Mouse (Mus musculus): ENCODE data around the gene Coro2b. TPM values are rescaled to one million over a fixed set of nuclear protein-coding genes. Genes with fewer than 3 reads are reported as not detected.

Coro2b gene
- polyA plus RNA-seq, 1 experiment from 2014 or later, result 33.4 TPM

DNA sequence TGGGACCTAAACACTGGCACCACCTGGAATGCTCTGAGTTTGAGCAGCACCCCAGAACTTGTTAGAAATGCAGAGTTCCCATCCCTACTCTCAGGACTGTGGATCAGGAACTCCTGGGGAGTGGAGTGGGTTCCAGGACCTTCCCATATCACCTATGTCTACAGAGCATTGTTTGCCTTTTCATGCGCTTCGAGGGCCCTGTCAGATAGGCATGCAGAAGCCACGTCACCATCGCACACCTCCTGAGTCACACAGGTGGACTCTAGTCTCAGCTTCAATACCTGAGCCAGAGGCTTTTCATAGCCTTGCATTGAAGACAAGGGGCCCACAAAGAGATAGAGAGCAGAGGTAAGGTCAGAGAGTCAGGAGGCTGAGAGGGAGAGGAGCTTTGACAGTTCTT, 7.0 kb upstream of the Coro2b start:
- no peak overlapping the region for H3K4me2 ChIP-seq (ENCODE audit: low read length)
- H3K9ac ChIP-seq (ENCODE audit: low read depth, low read length), result no peak overlapping the region
- no peaks in the 10 kb centered on the region for H3K27me3 ChIP-seq (ENCODE audit: control insufficient read depth, insufficient read depth, low read depth, low read length)
- H3K4me3 ChIP-seq (ENCODE audit: low read depth, low read length), result no peak overlapping the region
- WGBS, result 91% methylated on average over 4 of the region's 4 CpGs
- no peaks in the 10 kb centered on the region for H3K9me3 ChIP-seq (replicated peaks; ENCODE audit: control insufficient read depth, low read length, poor library complexity, severe bottlenecking)
- ATAC-seq, result no peak
- no peaks in the 10 kb centered on the region for H3K36me3 ChIP-seq (ENCODE audit: control insufficient read depth, insufficient read depth, low read length)
- no peak overlapping the region for H3K27ac ChIP-seq (ENCODE audit: low read length)
- H3K4me1 ChIP-seq (ENCODE audit: control insufficient read depth, insufficient read depth, low read length), result peaks cover 9% of the 10 kb centered on the region

GRCm38 (mm10) chr9:62541606-62542005, 4.8 kb upstream of the Coro2b start:
- Histone ChIP-seq H3K4me3 (ENCODE audit: low read depth, low read length) (no peak overlapping the region), H3K4me1 (ENCODE audit: control insufficient read depth, insufficient read depth, low read length) (peaks cover 18% of the 10 kb centered on the region), H3K4me2 (ENCODE audit: low read length) (no peak overlapping the region), H3K9me3 (replicated peaks; ENCODE audit: control insufficient read depth, low read length, poor library complexity, severe bottlenecking) (no peaks in the 10 kb centered on the region), H3K27me3 (ENCODE audit: control insufficient read depth, insufficient read depth, low read depth, low read length) (no peaks in the 10 kb centered on the region), H3K36me3 (ENCODE audit: control insufficient read depth, insufficient read depth, low read length) (no peaks in the 10 kb centered on the region), H3K9ac (ENCODE audit: low read depth, low read length) (0 out of 2 replicates have a peak overlapping the region, but pooled peaks have one; percentile 10), H3K27ac (ENCODE audit: low read length) (peak overlapping the region; percentile 38; the same call in 1 of the 2 replicates)
- WGBS, result 54% methylated on average over 10 of the region's 10 CpGs
- no peak for ATAC-seq

GRCm38 (mm10) chr9:62541182-62541581, 4.3 kb upstream of the Coro2b start:
- Histone ChIP-seq H3K4me1 (ENCODE audit: control insufficient read depth, insufficient read depth, low read length) (peaks cover 18% of the 10 kb centered on the region), H3K9ac (ENCODE audit: low read depth, low read length) (no peak overlapping the region), H3K27me3 (ENCODE audit: control insufficient read depth, insufficient read depth, low read depth, low read length) (no peaks in the 10 kb centered on the region), H3K27ac (ENCODE audit: low read length) (peak overlapping the region; percentile 38; the same call in 1 of the 2 replicates), H3K36me3 (ENCODE audit: control insufficient read depth, insufficient read depth, low read length) (no peaks in the 10 kb centered on the region), H3K4me3 (ENCODE audit: low read depth, low read length) (no peak overlapping the region), H3K9me3 (replicated peaks; ENCODE audit: control insufficient read depth, low read length, poor library complexity, severe bottlenecking) (no peaks in the 10 kb centered on the region), H3K4me2 (ENCODE audit: low read length) (no peak overlapping the region)
- no peak for ATAC-seq
- WGBS, result 25% methylated on average over 8 of the region's 8 CpGs

GRCm38 (mm10) chr9:62540736-62541135, 3.9 kb upstream of the Coro2b start:
- Histone ChIP-seq H3K4me2 (ENCODE audit: low read length) (no peak overlapping the region), H3K36me3 (ENCODE audit: control insufficient read depth, insufficient read depth, low read length) (no peaks in the 10 kb centered on the region), H3K27ac (ENCODE audit: low read length) (peak overlapping the region; percentile 23; the same call in 1 of the 2 replicates), H3K4me3 (ENCODE audit: low read depth, low read length) (no peak overlapping the region), H3K9ac (ENCODE audit: low read depth, low read length) (no peak overlapping the region), H3K4me1 (ENCODE audit: control insufficient read depth, insufficient read depth, low read length) (peaks cover 18% of the 10 kb centered on the region), H3K9me3 (replicated peaks; ENCODE audit: control insufficient read depth, low read length, poor library complexity, severe bottlenecking) (no peaks in the 10 kb centered on the region), H3K27me3 (ENCODE audit: control insufficient read depth, insufficient read depth, low read depth, low read length) (no peaks in the 10 kb centered on the region)
- WGBS, result 28% methylated on average over 10 of the region's 10 CpGs
- no peak for ATAC-seq

DNA sequence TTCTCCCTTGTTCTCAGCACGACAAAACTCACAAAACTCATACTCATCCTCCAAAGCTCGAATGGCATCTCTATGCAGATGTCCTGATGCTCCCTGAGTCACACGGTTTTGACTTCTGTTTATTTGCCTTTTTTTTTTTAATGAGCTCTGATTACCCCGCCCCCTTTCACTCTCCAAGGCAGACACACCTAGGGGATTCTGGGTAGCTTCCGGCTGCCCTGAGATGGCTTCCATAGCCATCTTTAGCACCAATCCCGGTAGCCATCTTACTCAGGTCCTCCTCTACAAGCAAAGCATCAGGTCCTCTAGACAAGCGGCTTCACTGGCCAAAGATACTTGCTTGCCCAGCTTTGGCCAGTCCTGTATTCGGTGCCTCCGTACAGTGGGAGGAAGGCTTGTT, 3.3 kb upstream of the Coro2b start:
- no peak for ATAC-seq
- 82% methylated on average over 9 of the region's 9 CpGs for WGBS
- Histone ChIP-seq H3K27ac (ENCODE audit: low read length) (no peak overlapping the region), H3K9ac (ENCODE audit: low read depth, low read length) (no peak overlapping the region; the same call in 1 of the 2 replicates), H3K36me3 (ENCODE audit: control insufficient read depth, insufficient read depth, low read length) (no peaks in the 10 kb centered on the region), H3K27me3 (ENCODE audit: control insufficient read depth, insufficient read depth, low read depth, low read length) (no peaks in the 10 kb centered on the region), H3K9me3 (replicated peaks; ENCODE audit: control insufficient read depth, low read length, poor library complexity, severe bottlenecking) (no peaks in the 10 kb centered on the region), H3K4me3 (ENCODE audit: low read depth, low read length) (no peak overlapping the region), H3K4me2 (ENCODE audit: low read length) (no peak overlapping the region), H3K4me1 (ENCODE audit: control insufficient read depth, insufficient read depth, low read length) (peaks cover 24% of the 10 kb centered on the region)

- no peak for ATAC-seq
- Histone ChIP-seq H3K27ac (ENCODE audit: low read length) (no peak overlapping the region), H3K27me3 (ENCODE audit: control insufficient read depth, insufficient read depth, low read depth, low read length) (no peaks in the 10 kb centered on the region), H3K9me3 (replicated peaks; ENCODE audit: control insufficient read depth, low read length, poor library complexity, severe bottlenecking) (no peaks in the 10 kb centered on the region), H3K4me3 (ENCODE audit: low read depth, low read length) (no peak overlapping the region), H3K4me1 (ENCODE audit: control insufficient read depth, insufficient read depth, low read length) (peaks cover 30% of the 10 kb centered on the region), H3K36me3 (ENCODE audit: control insufficient read depth, insufficient read depth, low read length) (no peaks in the 10 kb centered on the region), H3K4me2 (ENCODE audit: low read length) (no peak overlapping the region), H3K9ac (ENCODE audit: low read depth, low read length) (no peak overlapping the region)
- WGBS, result 82% methylated on average over 9 of the region's 9 CpGs
Observed at GRCm38 (mm10) chr9:62539251-62539711, 2.4 kb upstream of the Coro2b start.

- 82% methylated on average over 6 of the region's 6 CpGs for WGBS
- no peak overlapping the region for H3K27ac ChIP-seq (ENCODE audit: low read length)
- no peak overlapping the region for H3K4me3 ChIP-seq (ENCODE audit: low read depth, low read length)
- no peaks in the 10 kb centered on the region for H3K36me3 ChIP-seq (ENCODE audit: control insufficient read depth, insufficient read depth, low read length)
- H3K27me3 ChIP-seq (ENCODE audit: control insufficient read depth, insufficient read depth, low read depth, low read length), result no peaks in the 10 kb centered on the region
- H3K4me2 ChIP-seq (ENCODE audit: low read length), result no peak overlapping the region
- H3K9ac ChIP-seq (ENCODE audit: low read depth, low read length), result no peak overlapping the region
- peaks cover 41% of the 10 kb centered on the region for H3K4me1 ChIP-seq (ENCODE audit: control insufficient read depth, insufficient read depth, low read length)
- no peak for ATAC-seq
- no peaks in the 10 kb centered on the region for H3K9me3 ChIP-seq (replicated peaks; ENCODE audit: control insufficient read depth, low read length, poor library complexity, severe bottlenecking)
Observed at GRCm38 (mm10) chr9:62537941-62538340, 1.1 kb upstream of the Coro2b start.

DNA sequence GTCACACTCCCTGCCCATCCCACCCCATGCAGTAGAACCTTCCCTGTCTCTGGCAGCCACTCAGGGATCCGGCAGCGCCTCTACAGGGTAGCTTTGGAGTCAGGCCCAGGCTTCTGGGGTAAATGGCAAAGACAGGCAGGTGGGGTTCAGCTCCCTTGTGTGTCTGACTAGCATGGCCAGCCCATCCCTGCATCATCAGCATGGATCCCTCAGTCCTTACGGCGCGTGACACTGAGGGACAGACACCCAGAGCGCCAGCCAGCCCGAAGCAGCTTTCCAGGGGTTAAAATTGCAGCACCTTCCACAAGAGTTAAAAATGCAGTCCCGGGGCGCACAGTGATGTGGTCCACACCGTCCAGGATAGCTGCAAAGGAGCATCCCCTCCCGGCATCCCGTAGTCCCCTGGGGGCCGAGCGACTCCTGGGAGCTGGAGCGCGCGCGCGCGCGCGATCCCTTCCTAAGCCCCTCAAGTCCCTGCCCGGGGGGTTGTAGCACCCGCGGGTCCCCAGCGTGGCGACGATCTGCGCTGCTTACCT, 657 bp downstream of the Coro2b start:
- WGBS, result 1% methylated on average over 29 of the region's 29 CpGs
- Histone ChIP-seq H3K9ac (ENCODE audit: low read depth, low read length) (peak overlapping the region; percentile 96), H3K36me3 (ENCODE audit: control insufficient read depth, insufficient read depth, low read length) (no peaks in the 10 kb centered on the region), H3K27me3 (ENCODE audit: control insufficient read depth, insufficient read depth, low read depth, low read length) (no peaks in the 10 kb centered on the region), H3K27ac (ENCODE audit: low read length) (peak overlapping the region; percentile 96), H3K4me3 (ENCODE audit: low read depth, low read length) (peak overlapping the region; percentile 78), H3K4me1 (ENCODE audit: control insufficient read depth, insufficient read depth, low read length) (peaks cover 54% of the 10 kb centered on the region), H3K4me2 (ENCODE audit: low read length) (peak overlapping the region; percentile 79), H3K9me3 (replicated peaks; ENCODE audit: control insufficient read depth, low read length, poor library complexity, severe bottlenecking) (no peaks in the 10 kb centered on the region)
- ATAC-seq, result peak; percentile 41

GRCm38 (mm10) chr9:62535566-62535965, 1.3 kb downstream of the Coro2b start:
- WGBS, result 61% methylated on average over 8 of the region's 8 CpGs
- H3K36me3 ChIP-seq (ENCODE audit: control insufficient read depth, insufficient read depth, low read length), result no peaks in the 10 kb centered on the region
- H3K27ac ChIP-seq (ENCODE audit: low read length), result peak overlapping the region; percentile 96; the same call in 1 of the 2 replicates
- no peaks in the 10 kb centered on the region for H3K27me3 ChIP-seq (ENCODE audit: control insufficient read depth, insufficient read depth, low read depth, low read length)
- H3K4me1 ChIP-seq (ENCODE audit: control insufficient read depth, insufficient read depth, low read length), result peaks cover 56% of the 10 kb centered on the region
- H3K9ac ChIP-seq (ENCODE audit: low read depth, low read length), result peak overlapping the region; percentile 96
- H3K4me3 ChIP-seq (ENCODE audit: low read depth, low read length), result peak overlapping the region; percentile 78
- H3K9me3 ChIP-seq (replicated peaks; ENCODE audit: control insufficient read depth, low read length, poor library complexity, severe bottlenecking), result no peaks in the 10 kb centered on the region
- ATAC-seq, result no peak
- H3K4me2 ChIP-seq (ENCODE audit: low read length), result peak overlapping the region; percentile 79

Measured in midbrain, embryonic 16.5 days (tissue).